Mouse (Mus musculus) heart, embryonic 12.5 days (tissue): ENCODE data around the gene Nop58. TPM values are rescaled to one million over a fixed set of nuclear protein-coding genes. Genes with fewer than 3 reads are reported as not detected.
A peak's percentile ranks its signal among the peaks of the same experiment; 100 is the strongest.
"Not testable (repeated sequence)": the region's sequence is repeated elsewhere in the genome, so short reads cannot be mapped to it uniquely, and the experiment has no call there.

Source experiments
- ATAC-seq: fragments of 200-750 bp; cut with Nextera tagmentation; 2 replicates; pipeline ENCODE4 v1.8.0; 2017; ENCODE audit warnings: moderate TSS enrichment, moderate library complexity; ENCODE audit not compliant: insufficient number of reproducible peaks, low FRiP score
- H3K27ac ChIP-seq: fragments of 300-500 bp; sonication (generic); 2 replicates; pipeline ENCODE4 v1.5.1; 2016; ENCODE audit warnings: mild to moderate bottlenecking, moderate library complexity; ENCODE audit not compliant: poor library complexity, severe bottlenecking
- H3K27me3 ChIP-seq: fragments of 300-500 bp; sonication (generic); replicated peaks from 2 replicates; pipeline ENCODE4 v1.6.1; 2016; ENCODE audit warnings: mild to moderate bottlenecking, moderate library complexity
- H3K36me3 ChIP-seq: fragments of 300-500 bp; sonication (generic); 2 replicates; pipeline ENCODE4 v1.6.1; 2016; ENCODE audit warnings: mild to moderate bottlenecking, moderate library complexity
- H3K4me1 ChIP-seq: fragments of 300-500 bp; sonication (generic); replicated peaks from 2 replicates; pipeline ENCODE4 v1.6.1; 2016; ENCODE audit warnings: mild to moderate bottlenecking
- H3K4me2 ChIP-seq: fragments of 300-500 bp; sonication (generic); 2 replicates; pipeline ENCODE4 v1.6.1; 2016; ENCODE audit warnings: mild to moderate bottlenecking, moderate library complexity
- H3K4me3 ChIP-seq: fragments of 300-500 bp; sonication (generic); 2 replicates; pipeline ENCODE4 v1.5.1; 2016; ENCODE audit warnings: mild to moderate bottlenecking
- H3K9ac ChIP-seq: fragments of 300-500 bp; sonication (generic); 2 replicates; pipeline ENCODE4 v1.6.1; 2016; ENCODE audit warnings: mild to moderate bottlenecking, moderate library complexity
- H3K9me3 ChIP-seq: fragments of 300-500 bp; sonication (generic); replicated peaks from 2 replicates; pipeline ENCODE4 v1.6.1; 2016; ENCODE audit warnings: mild to moderate bottlenecking, moderate library complexity
- WGBS: fragments of 180-500 bp; shearing (Covaris S2); methylation state at CpG from one replicate; pipeline ENCODE4 v1.1.7; 2016; 5-methylcytosine and 5-hydroxymethylcytosine counted together
- polyA plus RNA-seq: library from polyadenylated mRNA; unstranded; fragments of >200 nt; fragmentation: Nextera tagmentation; extraction: Ambion mirVana; gene quantifications from 2 replicates; pipeline ENCODE4 v1.2.1, GENCODE M21; 2016

Nop58 gene
- polyA plus RNA-seq, 1 experiment from 2014 or later, result 187 TPM

GRCm38 (mm10) chr1:59730106-59730505 is 45.3 kb downstream of the Nop58 start:
- H3K4me1 ChIP-seq, result peaks cover 8% of the 10 kb centered on the region
- H3K27me3 ChIP-seq, result no peaks in the 10 kb centered on the region
- no peak overlapping the region for H3K9ac ChIP-seq
- no peak overlapping the region for H3K4me3 ChIP-seq
- ATAC-seq, result no peak
- no peaks in the 10 kb centered on the region for H3K36me3 ChIP-seq
- whole genome bisulfite sequencing, result 86% methylated on average over 8 of the region's 8 CpGs
- no peak overlapping the region for H3K27ac ChIP-seq
- H3K4me2 ChIP-seq, result no peak overlapping the region
- no peaks in the 10 kb centered on the region for H3K9me3 ChIP-seq

GRCm38 (mm10) chr1:59730737-59731136 is 46.0 kb downstream of the Nop58 start:
- 88% methylated on average over 4 of the region's 4 CpGs for WGBS

GRCm38 (mm10) chr1:59734076-59734475 is 49.3 kb downstream of the Nop58 start:
- H3K27me3 ChIP-seq, result no peaks in the 10 kb centered on the region
- no peak for ATAC-seq
- no peaks in the 10 kb centered on the region for H3K36me3 ChIP-seq
- no peak overlapping the region for H3K9ac ChIP-seq
- no peak overlapping the region for H3K4me2 ChIP-seq
- H3K4me1 ChIP-seq, result no peaks in the 10 kb centered on the region
- H3K27ac ChIP-seq, result no peak overlapping the region
- H3K9me3 ChIP-seq, result no peaks in the 10 kb centered on the region
- WGBS, result 64% methylated on average over 6 of the region's 6 CpGs
- no peak overlapping the region for H3K4me3 ChIP-seq

More at GRCm38 (mm10) chr1:59730737-59731136, 46.0 kb downstream of the Nop58 start:
- H3K4me1 ChIP-seq, result peaks cover 3% of the 10 kb centered on the region
- no peak overlapping the region for H3K9ac ChIP-seq
- H3K4me2 ChIP-seq, result no peak overlapping the region
- H3K36me3 ChIP-seq, result no peaks in the 10 kb centered on the region
- no peaks in the 10 kb centered on the region for H3K9me3 ChIP-seq
- no peak for ATAC-seq
- H3K27me3 ChIP-seq, result no peaks in the 10 kb centered on the region
- no peak overlapping the region for H3K4me3 ChIP-seq
- no peak overlapping the region for H3K27ac ChIP-seq

GRCm38 (mm10) chr1:59738768-59739414 is 54.1 kb downstream of the Nop58 start:
- H3K4me2 ChIP-seq, result no peak overlapping the region
- H3K36me3 ChIP-seq, result no peaks in the 10 kb centered on the region
- H3K27ac ChIP-seq, result no peak overlapping the region
- ATAC-seq, result no peak
- H3K9ac ChIP-seq, result no peak overlapping the region
- H3K9me3 ChIP-seq, result no peaks in the 10 kb centered on the region
- H3K4me3 ChIP-seq, result no peak overlapping the region
- 59% methylated on average over 6 of the region's 6 CpGs for WGBS
- H3K27me3 ChIP-seq, result no peaks in the 10 kb centered on the region
- no peaks in the 10 kb centered on the region for H3K4me1 ChIP-seq

- 48% methylated on average over 17 of the region's 17 CpGs for WGBS
- no peak overlapping the region for H3K9ac ChIP-seq
- H3K27ac ChIP-seq, result peak overlapping the region; percentile 12; the same call in 1 of the 2 replicates
- no peaks in the 10 kb centered on the region for H3K9me3 ChIP-seq
- no peak overlapping the region for H3K4me3 ChIP-seq
- ATAC-seq, result no peak
- H3K27me3 ChIP-seq, result no peaks in the 10 kb centered on the region
- H3K4me1 ChIP-seq, result no peaks in the 10 kb centered on the region
- H3K4me2 ChIP-seq, result 0 out of 2 replicates have a peak overlapping the region, but pooled peaks have one; percentile 4
- H3K36me3 ChIP-seq, result no peaks in the 10 kb centered on the region
Measured at GRCm38 (mm10) chr1:59739577-59740354, 55.0 kb downstream of the Nop58 start.

- H3K27ac ChIP-seq, result no peak overlapping the region
- no peaks in the 10 kb centered on the region for H3K36me3 ChIP-seq
- WGBS, result 55% methylated on average over 2 of the region's 2 CpGs
- no peak overlapping the region for H3K4me3 ChIP-seq
- no peaks in the 10 kb centered on the region for H3K9me3 ChIP-seq
- H3K27me3 ChIP-seq, result no peaks in the 10 kb centered on the region
- ATAC-seq, result no peak
- no peak overlapping the region for H3K4me2 ChIP-seq
- no peak overlapping the region for H3K9ac ChIP-seq
- H3K4me1 ChIP-seq, result no peaks in the 10 kb centered on the region
Measured at GRCm38 (mm10) chr1:59749047-59749446, 64.3 kb downstream of the Nop58 start.

GRCm38 (mm10) chr1:59749724-59750123 is 65.0 kb downstream of the Nop58 start:
- H3K9me3 ChIP-seq, ATAC-seq, H3K4me3 ChIP-seq, H3K27me3 ChIP-seq, H3K4me2 ChIP-seq, H3K36me3 ChIP-seq, H3K4me1 ChIP-seq, H3K27ac ChIP-seq, H3K9ac ChIP-seq: not testable (repeated sequence)
- 71% methylated on average over 5 of the region's 5 CpGs for WGBS

GRCm38 (mm10) chr1:59755298-59755697 is 70.5 kb downstream of the Nop58 start:
- Histone ChIP-seq H3K4me2 (no peak overlapping the region), H3K4me1 (no peaks in the 10 kb centered on the region), H3K9me3 (no peaks in the 10 kb centered on the region), H3K27me3 (no peaks in the 10 kb centered on the region), H3K27ac (no peak overlapping the region), H3K36me3 (no peaks in the 10 kb centered on the region), H3K4me3 (no peak overlapping the region), H3K9ac (no peak overlapping the region)
- 76% methylated on average over 1 of the region's 1 CpGs for WGBS
- no peak for ATAC-seq

GRCm38 (mm10) chr1:59758325-59758724 is 73.6 kb downstream of the Nop58 start:
- Histone ChIP-seq H3K36me3 (no peaks in the 10 kb centered on the region), H3K4me1 (no peaks in the 10 kb centered on the region), H3K9ac (no peak overlapping the region), H3K4me3 (no peak overlapping the region), H3K27ac (no peak overlapping the region), H3K27me3 (no peaks in the 10 kb centered on the region), H3K4me2 (no peak overlapping the region), H3K9me3 (no peaks in the 10 kb centered on the region)
- ATAC-seq, result no peak
- WGBS, result 88% methylated on average over 1 of the region's 1 CpGs

GRCm38 (mm10) chr1:59762208-59762607 is 77.4 kb downstream of the Nop58 start:
- peak overlapping the region; percentile 84 for H3K4me2 ChIP-seq
- H3K4me1 ChIP-seq, result peaks cover 6% of the 10 kb centered on the region; the same call in 1 of the 2 replicates
- H3K4me3 ChIP-seq, result peak overlapping the region; percentile 79
- ATAC-seq, result no peak
- H3K27ac ChIP-seq, result peak overlapping the region; percentile 99
- H3K27me3 ChIP-seq, result no peaks in the 10 kb centered on the region
- H3K36me3 ChIP-seq, result no peaks in the 10 kb centered on the region
- peak overlapping the region; percentile 90 for H3K9ac ChIP-seq
- no peaks in the 10 kb centered on the region for H3K9me3 ChIP-seq
- WGBS, result 6% methylated on average over 10 of the region's 10 CpGs

GRCm38 (mm10) chr1:59762651-59763163 is 77.9 kb downstream of the Nop58 start:
- H3K27ac ChIP-seq, result peak overlapping the region; percentile 99
- H3K4me1 ChIP-seq, result peaks cover 6% of the 10 kb centered on the region; the same call in 1 of the 2 replicates
- H3K9ac ChIP-seq, result peak overlapping the region; percentile 90
- no peaks in the 10 kb centered on the region for H3K36me3 ChIP-seq
- no peaks in the 10 kb centered on the region for H3K27me3 ChIP-seq
- under 1% methylated on average over 44 of the region's 44 CpGs for WGBS
- H3K4me2 ChIP-seq, result peak overlapping the region; percentile 84
- peak overlapping the region; percentile 79 for H3K4me3 ChIP-seq
- peak; percentile 59 for ATAC-seq
- H3K9me3 ChIP-seq, result no peaks in the 10 kb centered on the region
